Mouse (Mus musculus) ZHBTc4 (cell line): ENCODE measurements around the gene Slc9a3r1.

ENCODE experiments used
- DNase-seq: peaks from one replicate; pipeline ENCODE4 v3.0.0-alpha.2; 2011; ENCODE audit warnings: low read depth, low spot score

Gene Slc9a3r1

DNA sequence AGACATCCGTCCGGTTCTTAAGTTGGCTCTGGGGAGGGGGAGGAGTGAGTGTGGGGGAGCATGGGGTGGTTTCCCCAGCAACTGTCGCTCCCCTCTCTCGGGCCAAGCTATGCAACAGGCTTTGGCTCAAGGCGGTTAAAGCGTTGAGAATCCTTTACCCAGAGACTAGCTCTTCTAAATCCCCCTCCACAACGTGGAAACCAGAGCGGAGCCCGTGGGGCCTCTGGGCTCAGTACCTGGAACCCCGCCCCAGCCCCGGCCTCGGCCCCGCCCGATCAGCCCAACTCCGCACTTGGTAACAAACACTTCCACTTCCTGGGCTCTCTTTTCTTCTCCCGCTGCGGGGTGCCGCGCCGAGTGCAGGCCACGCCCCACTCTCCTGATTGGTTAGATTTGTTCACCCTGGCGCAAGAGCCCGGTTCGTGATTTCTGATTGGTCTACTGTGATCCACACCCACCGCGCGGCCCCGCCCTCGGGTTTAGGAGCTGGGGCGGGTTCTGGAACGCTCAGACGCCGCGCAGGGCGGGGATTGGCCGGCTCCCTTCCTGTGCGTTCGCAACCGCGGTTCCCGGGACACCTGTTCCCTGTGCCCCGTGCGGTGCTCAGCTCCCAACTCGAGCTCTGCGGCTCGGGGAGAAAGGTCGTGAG lies at the start of gene Slc9a3r1:
Gene Slc9a3r1 (plus strand): TSS at position 510 of the 649 bp plus-strand sequence.
- peak; percentile 99 for DNase-seq

DNA sequence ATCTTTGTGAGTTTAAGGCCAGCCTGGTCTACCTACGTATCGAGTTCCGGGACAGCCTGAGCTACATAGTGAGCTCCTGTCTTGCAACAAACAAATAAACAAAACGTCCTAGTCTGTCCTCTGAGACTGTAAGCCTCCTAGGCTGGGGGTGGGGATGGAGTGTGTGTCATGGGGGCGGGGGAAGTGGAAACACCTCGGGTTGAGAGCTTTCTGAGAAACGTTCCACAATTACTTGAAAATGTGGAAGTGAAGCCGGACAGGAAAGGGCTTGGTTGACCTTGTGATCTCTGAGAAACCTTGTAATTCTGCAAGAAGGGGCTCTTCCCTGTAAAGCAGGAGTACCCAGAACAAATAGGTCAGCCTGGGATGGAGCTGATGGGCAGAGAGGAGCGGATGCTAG lies 43.7 kb upstream of the Slc9a3r1 start:
- no peak for DNase-seq

DNA sequence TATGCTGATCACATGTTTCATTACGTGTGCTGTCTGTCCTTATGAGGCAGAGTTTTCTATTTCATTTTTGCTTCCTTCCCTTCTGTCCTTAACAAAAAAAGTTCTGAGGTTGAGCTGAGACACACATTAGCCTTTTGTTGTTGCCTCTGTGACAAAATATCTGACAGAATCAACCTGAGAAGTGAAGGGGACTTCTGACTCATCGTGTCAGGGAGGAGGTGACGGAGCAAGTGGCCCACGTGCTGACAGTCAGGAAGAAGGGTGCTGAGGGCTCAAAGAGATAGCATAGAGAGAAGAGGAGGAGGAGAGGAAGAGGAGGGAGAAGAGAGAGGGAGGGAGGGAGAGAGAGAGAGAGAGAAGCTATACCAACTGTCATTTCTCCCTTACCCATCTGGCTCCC lies 34.7 kb upstream of the Slc9a3r1 start:
- DNase-seq, result no peak

DNA sequence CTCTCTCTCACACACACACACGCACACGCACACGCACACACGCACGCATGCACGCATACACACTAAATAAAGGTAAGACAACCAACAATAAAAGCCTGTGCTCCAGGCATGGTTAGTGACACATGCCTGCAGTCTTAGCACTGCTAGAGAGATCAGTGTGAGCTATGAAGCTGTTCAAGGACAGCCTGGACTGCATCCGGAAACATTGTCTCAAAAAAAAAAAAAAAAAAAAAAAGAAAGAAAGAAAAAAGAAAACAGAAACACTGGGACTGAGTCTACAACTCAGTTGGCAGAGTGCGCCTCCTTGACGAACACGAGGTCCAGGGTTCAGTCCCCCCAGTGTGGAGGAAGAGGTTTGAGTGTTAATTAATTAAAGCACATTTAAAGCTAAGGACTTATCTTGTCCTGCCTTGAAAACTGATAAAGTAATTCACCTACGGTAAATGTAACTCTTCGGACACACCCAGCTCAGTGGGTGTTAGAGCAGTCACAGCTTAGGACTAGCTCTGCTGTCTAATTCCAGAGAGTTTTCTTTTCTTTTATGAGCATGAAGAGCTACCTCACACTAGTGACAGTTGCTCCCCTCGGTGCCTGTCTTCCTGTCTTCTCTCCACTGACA lies 33.5 kb upstream of the Slc9a3r1 start:
- DNase-seq, result no peak

DNA sequence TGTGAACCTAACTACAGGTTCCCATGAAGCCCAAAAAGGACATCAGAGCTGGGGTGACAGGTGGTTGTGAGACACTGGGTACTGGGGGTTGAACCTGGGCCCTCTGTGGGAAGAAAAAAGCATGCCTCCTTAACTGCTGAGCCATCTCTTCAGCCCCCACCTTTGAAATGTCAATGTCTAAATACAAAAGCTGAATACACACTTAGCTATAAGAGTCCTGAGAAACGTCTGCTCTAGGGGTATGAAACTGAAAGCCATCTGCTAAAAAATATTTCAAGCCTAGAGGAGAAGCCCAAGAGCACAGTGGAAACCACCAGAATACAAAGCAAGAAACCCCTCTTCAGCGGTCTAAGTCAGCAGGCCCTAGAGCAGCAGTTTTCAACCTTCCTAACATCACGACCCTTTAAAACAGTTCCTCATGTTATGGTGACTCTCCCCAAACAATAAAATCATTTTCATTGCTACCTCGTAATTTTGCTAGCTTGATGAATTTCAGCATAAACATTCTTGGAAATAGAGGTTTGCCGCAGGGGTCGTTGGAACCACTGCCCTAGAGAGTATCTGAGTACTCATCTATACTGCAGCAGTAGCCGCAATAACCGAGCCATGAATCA lies 31.3 kb upstream of the Slc9a3r1 start:
- DNase-seq, result no peak

DNA sequence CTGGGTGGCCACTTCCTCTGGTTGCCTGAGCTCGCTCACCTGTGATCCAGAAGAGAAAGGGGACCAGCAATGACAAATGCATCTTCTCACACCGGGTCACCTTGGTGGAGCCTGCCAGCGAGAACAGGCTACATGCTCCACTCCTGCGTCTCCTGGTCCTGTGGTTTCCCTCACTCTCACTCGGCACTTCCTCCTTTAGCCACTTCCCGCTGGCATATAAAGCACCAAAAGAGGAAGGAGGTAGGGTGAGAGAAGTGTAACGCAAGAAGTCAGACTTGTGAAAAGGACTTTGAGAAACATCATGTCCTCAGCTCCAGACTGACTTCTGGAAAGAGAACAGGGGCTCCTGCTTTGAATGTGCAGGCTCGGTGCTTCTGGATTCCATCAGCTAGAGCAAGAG lies 29.3 kb upstream of the Slc9a3r1 start, which contains the start of gene Cd300lf:
Gene Cd300lf (minus strand): TSS at position 193 of the 400 bp plus-strand sequence.
- DNase-seq, result no peak

DNA sequence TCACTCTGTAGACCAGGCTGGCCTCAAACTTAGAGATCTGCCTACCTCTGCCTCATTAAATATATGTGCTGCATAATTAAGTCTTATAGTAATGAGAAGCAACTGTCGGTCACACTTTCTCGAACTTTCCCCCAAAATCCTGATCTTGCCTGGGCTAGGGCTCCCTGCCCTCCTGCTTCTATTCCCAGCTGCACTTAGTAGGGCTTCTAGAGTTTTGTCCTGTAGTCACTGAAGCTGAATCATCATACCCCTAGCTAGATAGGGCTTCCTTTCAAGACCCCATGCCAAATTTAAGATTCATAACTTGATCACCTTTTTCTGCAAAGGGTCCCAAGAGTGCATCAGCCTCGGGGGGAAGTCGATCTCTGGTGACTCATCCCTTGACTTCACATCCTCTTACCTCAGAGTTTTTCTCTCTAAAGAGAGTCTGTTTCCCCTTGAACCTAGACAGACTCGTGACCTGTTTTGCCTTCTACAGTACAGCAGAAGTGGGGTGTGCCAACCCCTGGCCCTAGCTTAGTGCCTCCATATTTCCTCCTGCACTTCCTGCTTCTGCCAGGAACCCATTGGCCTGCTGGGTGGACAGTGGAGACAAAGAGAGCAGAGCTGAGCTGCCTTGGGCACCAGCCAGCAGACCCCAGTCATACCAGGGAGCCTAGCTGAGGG lies 24.4 kb upstream of the Slc9a3r1 start:
- no peak for DNase-seq

DNA sequence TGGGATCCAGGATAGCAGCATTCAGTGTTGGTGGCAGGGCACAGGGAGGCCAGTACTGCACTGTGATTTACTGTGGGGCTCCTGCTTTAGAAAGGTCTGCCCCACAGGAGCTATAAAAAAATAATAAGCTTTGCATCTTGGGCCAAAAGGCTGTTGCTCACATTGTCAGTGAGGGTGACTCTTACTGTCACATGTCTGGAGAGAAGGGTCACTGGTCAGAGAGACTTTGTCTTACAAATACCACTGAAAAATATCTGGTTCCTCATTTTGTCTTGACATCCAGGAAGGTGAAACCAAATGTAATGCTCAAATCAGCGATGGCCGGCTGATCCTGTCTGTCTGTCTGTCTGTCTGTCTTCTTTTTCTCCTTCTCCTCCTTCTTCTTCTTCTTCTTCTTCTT lies 21.2 kb upstream of the Slc9a3r1 start:
- DNase-seq, result no peak

DNA sequence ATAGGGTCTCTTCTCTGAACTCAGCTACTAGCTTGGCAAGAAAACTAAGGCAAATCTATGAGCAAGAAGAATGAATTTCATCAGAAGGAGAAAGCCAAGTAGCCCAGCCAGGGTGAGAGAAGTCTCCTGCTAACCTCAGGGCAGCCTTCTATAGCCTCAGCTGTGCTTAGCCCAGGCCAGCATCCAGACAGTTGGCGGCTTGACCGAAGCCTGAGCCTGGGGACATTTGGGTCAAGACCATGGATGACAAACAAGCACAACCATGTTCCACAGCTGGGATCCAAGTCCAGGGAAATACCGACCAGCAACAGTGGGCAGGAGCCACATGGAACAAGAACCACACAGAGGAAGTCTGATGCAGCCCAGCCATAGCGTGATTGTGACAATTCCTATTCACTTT lies 15.3 kb upstream of the Slc9a3r1 start:
- DNase-seq, result no peak

DNA sequence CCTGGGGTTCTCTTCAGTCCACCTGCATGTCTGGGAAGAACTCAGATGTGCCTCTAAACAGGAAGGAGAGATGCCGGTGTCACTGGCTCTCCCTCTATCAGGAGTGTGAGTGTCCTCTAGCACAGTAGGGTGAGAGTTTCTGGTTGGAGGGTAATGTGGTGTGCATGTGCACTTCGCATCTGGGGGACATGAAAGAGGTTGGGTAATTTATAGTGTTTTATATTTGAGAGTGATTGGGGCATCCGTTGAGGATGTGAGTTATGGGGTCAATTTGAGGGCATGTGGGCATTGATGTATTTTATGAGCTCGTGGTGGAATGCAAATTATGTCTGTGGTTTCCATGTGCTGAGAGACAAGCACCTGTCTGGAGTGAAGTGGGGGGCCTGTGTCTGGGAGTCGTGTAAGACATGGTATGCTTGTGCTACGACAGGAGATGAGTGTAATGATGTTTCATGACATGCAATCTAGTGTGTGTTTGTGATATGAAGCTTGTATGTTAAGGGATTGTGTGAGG lies 12.3 kb upstream of the Slc9a3r1 start:
- no peak for DNase-seq

DNA sequence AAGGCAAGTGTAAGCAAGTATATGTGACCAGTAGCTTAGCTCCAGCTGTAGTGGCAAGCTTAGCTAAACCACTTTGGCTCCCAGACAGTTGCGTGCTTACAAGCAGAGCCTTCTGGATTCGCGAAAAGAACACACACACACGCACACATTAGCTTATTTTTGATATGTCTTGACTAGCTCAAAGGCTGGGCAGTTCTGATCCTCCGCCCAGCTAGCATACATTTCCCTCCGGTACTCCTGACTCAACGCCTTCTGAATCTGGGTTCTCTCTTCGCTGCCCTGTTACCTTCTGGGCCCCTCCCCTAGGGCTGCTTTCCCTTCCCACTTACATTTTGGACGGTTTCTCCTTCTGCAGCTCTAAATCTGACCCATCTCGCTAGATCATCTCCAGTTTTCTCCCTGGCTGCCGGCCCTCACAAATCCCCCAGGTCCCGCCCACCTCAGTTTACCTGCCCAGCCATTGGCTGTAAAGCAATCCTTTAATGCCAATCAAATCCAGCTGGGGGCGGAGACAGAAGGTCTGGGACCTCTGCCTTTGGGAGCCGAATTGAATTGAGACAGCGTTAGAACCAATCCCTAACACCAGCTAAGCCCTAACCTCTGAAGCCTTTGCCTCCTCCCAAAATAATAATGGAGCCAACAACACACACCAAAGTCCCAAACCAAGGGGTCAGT lies 11.2 kb upstream of the Slc9a3r1 start:
- peak; percentile 93 for DNase-seq

DNA sequence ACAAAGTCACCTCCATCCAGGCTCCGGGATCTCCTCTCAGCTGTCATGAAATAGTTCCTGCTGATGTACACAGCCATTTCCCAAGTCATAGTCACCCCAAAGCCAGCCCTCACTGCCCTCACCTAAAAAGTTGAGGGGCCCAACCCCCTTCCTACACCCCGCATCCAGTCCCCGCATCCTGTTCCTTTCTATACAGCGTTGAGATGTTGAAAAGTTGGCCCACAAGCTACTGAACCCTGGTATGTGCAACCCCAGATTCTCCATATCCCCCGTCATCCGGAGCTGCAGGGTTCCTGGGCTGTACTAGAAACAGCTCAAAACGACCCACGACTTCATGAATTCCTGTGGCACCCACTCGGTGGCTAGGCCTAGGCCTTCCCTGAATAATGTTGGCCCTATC lies 10.1 kb upstream of the Slc9a3r1 start:
- no peak for DNase-seq

DNA sequence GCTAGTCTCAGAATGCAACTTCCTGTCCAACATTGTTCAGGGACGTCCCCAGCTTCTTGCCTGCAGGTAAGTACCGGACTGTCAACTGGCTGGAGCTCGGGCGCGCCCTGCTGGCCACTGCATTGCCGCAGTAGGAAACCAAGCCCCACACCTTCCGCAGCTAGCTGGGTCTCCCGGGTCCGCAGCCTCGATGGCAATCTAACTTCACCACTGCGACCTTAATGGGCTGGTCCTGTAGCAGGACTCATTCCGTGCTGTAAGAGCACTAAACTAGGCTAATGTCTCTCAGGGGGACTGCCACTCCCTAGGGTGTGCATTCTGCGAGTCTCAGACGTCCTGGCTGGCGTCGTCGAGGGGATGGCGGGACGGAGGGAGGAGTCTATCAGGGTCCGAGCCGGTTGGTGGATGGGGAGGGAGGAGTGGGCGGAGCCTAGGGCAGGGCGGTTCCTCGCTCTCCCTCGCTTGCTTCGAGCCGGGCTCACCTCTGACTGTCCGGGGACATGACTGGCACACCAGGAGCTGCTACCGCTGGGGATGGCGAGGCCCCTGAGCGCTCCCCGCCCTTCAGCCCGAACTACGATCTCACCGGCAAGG lies 9.3 kb upstream of the Slc9a3r1 start:
- DNase-seq, result peak; percentile 96

DNA sequence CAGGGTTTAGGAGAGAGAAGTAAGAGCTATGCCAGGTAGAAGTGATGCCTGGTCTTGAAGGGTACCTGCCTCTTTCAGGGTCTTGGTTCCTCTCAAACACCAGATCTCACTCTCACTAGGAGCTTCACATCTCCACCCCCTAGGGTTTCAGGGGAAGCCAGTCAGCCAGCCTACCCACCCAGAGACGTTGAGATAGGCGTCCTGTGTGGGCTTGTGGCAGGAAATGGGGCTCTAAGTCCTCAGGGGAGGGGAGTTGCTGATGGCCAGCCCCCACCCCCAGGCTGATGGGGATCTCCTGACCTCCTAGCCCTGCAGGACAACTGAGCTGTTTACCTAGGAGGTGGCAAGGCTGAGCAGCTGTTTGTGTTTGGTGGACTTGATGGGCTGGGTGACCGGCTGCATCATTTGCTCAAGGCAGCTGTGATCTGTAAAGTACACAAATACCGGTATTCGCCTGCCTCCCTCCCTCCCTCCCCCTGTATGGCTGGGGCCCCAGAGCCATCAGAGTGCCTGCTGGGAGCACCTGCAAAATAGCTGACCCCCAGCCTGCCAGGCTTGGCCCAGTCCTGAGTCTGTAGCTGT lies 8.0 kb upstream of the Slc9a3r1 start:
- DNase-seq, result no peak

DNA sequence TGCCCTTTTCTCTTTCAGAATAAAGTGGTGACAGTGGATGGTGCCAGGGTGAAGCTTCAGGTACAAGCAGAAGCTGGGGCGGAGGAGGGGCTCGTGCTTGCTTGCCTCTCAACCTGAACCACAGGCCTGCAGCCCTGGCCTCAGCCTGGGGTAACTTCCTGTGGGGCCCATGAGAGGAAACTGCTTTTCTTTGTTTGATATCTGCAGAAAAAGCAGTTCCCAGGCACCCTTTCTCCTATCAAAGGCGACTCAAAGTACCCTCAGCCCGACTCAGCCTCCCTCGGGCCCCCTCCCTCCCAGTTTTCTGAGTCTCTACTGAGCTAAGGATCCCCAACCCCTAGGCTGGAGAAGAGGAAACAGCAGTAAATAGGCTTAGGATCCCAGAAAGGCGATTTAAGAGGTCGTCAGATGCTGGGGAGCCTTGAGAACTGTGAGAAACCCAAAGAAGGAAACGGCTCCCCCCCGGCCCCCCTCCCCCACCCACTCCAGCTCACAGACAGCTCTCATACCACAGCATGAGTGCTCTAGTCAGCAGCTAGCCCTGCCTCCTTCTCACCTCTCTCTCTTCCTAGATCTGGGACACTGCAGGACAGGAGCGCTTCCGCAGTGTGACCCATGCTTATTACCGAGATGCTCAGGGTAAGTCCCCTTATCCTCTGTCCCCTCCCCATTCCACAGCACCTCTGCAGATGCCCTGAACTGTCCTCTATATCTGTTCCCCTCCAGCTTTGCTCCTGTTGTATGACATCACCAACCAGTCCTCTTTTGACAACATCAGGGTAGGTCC lies 5.0 kb upstream of the Slc9a3r1 start:
- no peak for DNase-seq

DNA sequence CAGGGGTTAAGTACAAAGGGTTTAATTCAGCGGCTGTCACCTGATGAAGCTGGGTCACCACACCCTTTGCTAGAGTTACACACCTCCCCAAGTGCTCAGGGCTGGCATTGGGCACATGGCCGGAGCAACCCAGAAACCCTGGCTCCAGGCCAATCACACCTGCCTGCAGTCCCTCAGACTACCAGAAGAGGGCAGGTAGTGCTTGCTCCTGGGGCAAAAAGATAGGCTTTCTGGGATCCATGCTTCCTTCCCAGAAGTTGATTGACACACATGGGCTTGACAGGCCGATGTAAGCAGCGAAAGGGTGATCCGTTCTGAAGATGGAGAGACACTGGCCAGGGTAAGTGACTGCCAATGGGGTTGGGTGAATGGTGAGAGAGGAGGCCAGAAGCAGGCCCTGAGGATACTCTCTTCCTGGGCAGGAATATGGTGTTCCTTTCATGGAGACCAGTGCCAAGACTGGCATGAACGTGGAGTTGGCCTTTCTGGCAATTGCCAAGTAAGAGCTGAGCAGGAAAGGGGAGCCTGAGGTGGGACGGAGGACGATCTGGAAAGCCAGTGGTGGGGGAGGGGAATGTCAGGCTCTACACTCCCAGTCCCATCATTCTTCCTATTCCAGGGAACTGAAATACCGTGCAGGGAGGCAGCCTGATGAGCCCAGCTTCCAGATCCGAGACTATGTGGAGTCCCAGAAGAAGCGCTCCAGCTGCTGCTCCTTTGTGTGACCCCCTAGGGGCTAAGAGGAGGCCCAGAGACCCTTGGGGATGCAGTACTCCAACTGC lies 2.9 kb upstream of the Slc9a3r1 start:
- peak; percentile 89 for DNase-seq

DNA sequence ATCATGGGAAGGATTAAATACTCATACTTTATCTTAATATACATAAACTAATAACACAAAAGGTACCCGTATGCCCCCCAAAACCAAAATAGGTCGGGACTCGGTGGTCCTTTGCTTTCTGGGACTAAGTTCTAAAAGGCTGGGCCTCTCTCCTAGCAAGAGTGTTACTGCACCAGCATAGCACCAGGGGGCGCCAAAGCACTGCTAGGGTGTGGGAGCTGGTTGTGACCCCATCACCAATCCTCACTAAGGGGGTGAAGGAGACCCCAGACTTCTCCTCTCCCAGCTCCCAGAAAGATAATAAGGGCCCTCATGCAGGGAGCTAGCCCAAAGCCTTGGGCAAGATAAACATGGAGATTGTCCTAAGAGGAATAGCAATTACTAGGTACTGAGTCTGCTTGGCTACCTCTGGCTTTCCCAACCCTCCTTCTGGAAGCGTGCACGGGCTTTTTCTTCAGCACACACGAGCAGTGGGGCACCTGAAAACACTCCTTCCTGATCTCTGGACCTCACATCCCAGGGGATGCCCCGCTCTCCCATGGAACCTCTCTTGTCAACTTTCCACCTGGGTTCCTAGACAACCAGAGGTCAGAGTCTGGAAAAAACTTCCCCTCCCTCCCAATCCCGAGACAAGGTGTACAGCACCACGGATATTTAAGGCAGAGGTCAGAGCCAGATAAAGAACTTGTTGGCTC lies 2.1 kb upstream of the Slc9a3r1 start:
- DNase-seq, result peak; percentile 79

DNA sequence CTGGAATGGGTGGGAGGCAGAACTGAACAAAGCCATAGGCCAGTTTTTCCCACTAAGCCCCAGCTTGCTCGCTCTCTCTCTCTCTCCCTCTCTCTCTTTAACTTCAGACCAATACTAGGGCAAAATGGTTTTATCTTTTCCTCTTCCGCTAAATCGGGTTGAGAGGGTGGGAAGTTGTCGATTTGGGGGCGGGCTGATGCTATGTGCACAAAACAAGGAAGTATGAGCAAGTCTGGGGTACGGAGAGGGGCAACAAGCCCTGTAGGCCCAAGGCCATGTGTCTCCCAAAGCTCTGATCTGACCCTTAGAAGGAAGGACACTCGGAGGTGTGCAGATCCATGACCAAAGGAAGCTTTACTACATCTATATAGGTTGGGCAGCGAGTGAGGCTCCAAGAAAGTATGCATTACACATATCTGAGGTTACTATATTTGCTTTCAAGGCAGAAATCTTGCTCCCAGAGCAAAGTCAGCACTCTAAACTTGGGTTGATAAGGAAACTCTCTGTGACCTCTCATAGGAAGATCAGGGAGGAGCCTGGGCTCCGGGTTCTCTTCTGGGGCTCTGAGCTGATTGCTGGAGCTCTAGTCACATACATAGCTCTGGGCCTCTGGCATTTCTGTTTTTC lies 1.4 kb upstream of the Slc9a3r1 start:
- DNase-seq, result no peak
